Mouse (Mus musculus): ENCODE results near the gene Coro2a.

Coro2a gene

GRCm38 (mm10) chr4:46493071-46493470 is 108.9 kb downstream of the Coro2a start:
- no peak for ATAC-seq (ENCODE audit: insufficient number of reproducible peaks, low FRiP score, low TSS enrichment)

- ATAC-seq (ENCODE audit: insufficient number of reproducible peaks, low FRiP score, low TSS enrichment): peak; percentile 97
Observed at GRCm38 (mm10) chr4:46489028-46489925, 112.7 kb downstream of the Coro2a start, which contains the start of gene Nans. Gene Nans (plus strand): TSS chr4:46489248.

- ATAC-seq (ENCODE audit: insufficient number of reproducible peaks, low FRiP score, low TSS enrichment): no peak
Observed at GRCm38 (mm10) chr4:46487348-46487747, 114.7 kb downstream of the Coro2a start.

Measured in cerebellum, adult (tissue).